Mouse (Mus musculus): ENCODE data around the gene Tenm3.

DNA sequence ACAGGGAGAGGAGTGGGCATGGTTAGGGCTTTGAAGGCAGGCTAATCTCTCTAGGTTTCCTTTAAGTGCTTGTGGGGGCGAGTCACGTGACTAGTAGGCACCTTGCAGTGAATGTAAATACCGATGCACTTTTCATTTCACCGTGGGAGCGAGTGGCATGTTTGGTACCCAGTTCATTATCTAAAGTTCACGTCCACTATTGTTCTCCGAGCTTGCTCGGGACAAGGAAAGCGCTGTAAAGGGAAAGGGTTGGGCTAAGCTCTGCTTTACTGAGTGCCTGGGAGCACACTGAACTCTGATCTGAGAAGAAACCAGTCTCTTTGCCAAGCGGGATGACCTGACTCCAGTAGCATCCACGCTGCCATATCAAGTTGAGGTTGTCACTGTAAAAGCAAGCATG, 619.0 kb downstream of the Tenm3 start:
- TF ChIP-seq MYOG (IDR thresholded peaks at IDR 0.05; ENCODE audit: control insufficient read depth in 1 of 3, insufficient read depth in 1 of 3, insufficient read length in 2 of 3, low read depth in 2 of 3) (no peak), POLR2A (IDR thresholded peaks at IDR 0.05; ENCODE audit: insufficient read length, low read depth) (no peak), MAX (IDR thresholded peaks at IDR 0.05; ENCODE audit: low read depth) (no peak)
